Mouse (Mus musculus) intestine, postnatal 0 days (tissue): ENCODE measurements at regions not wholly inside any gene's neighbourhood (a gene's known extent, or its start where the extent isn't known, plus 50 kb on each side); places are given as distances from the start of the nearest gene placed in this dataset.

Experiments used
- ATAC-seq: fragments of 200-750 bp; cut with Nextera tagmentation; 2 replicates; pipeline ENCODE4 v1.8.0; 2017; ENCODE audit warnings: mild to moderate bottlenecking, moderate TSS enrichment, moderate library complexity
- H3K27ac ChIP-seq: fragments of 300-500 bp; sonication (generic); 2 replicates; pipeline ENCODE4 v1.5.1; 2014; ENCODE audit warnings: mild to moderate bottlenecking, low read depth, low read length, moderate library complexity
- H3K27me3 ChIP-seq: fragments of 300-500 bp; sonication (generic); replicated peaks from 2 replicates; pipeline ENCODE4 v1.6.1; 2014; ENCODE audit warnings: low read length, mixed read lengths; ENCODE audit not compliant: control insufficient read depth, insufficient read depth
- H3K36me3 ChIP-seq: fragments of 300-500 bp; sonication (generic); 2 replicates; pipeline ENCODE4 v1.6.1; 2014; ENCODE audit warnings: mild to moderate bottlenecking, moderate library complexity; ENCODE audit not compliant: control insufficient read depth, insufficient read depth
- H3K4me1 ChIP-seq: fragments of 300-500 bp; sonication (generic); replicated peaks from 2 replicates; pipeline ENCODE4 v1.6.1; 2014; ENCODE audit warnings: antibody characterized with exemption, low read length, mixed read lengths; ENCODE audit not compliant: control insufficient read depth, insufficient read depth
- H3K4me2 ChIP-seq: fragments of 300-500 bp; sonication (generic); replicated peaks from 2 replicates; pipeline ENCODE4 v1.6.1; 2014; ENCODE audit warnings: low read depth, mild to moderate bottlenecking, moderate library complexity
- H3K4me3 ChIP-seq: fragments of 300-500 bp; sonication (generic); 2 replicates; pipeline ENCODE4 v1.5.1; 2014; ENCODE audit warnings: low read depth, low read length
- H3K9ac ChIP-seq: fragments of 300-500 bp; sonication (generic); 2 replicates; pipeline ENCODE4 v1.6.1; 2014; ENCODE audit warnings: mild to moderate bottlenecking, low read depth, low read length
- H3K9me3 ChIP-seq: fragments of 300-500 bp; sonication (generic); 2 replicates; pipeline ENCODE4 v1.6.1; 2016; ENCODE audit warnings: mixed run types; ENCODE audit not compliant: control insufficient read depth
- CTCF ChIP-seq: sonication (generic); IDR thresholded peaks from 2 replicates; pipeline ENCODE4 v1.5.1; 2016; ENCODE audit warnings: low read depth, mild to moderate bottlenecking, control low read depth, antibody characterized with exemption, moderate library complexity
- WGBS: fragments of 180-500 bp; shearing (Covaris S2); extraction: QIAGEN DNeasy Blood & Tissue Kit; methylation state at CpG from one replicate; pipeline ENCODE4 v1.1.7; 2014; 5-methylcytosine and 5-hydroxymethylcytosine counted together

DNA sequence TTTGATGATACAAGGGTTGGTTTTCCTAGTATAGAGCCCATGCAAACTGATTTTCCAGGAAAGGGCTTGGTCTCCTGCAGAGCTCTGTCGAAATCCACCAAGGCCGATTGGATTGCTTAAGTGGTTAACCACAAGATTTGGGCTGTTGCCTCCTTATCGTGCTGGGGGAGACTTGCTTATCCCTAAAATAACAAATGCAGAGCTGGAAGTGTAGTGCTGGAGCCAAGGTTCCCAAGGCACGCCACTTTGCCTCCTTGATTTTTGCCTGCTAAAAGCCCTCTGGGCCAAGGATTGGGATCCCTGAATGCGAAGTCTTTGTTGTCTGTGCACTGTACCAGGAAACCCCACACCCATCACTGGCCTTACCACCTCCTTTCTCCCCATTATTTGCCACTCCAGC, 52.8 kb upstream of the Tmem178 start:
- no peak overlapping the region for H3K9ac ChIP-seq
- no peaks in the 10 kb centered on the region for H3K9me3 ChIP-seq
- H3K27ac ChIP-seq, result no peak overlapping the region
- no peaks in the 10 kb centered on the region for H3K27me3 ChIP-seq
- WGBS, result 59% methylated on average over 5 of the region's 5 CpGs
- H3K4me3 ChIP-seq, result no peak overlapping the region
- no peaks in the 10 kb centered on the region for H3K4me1 ChIP-seq
- ATAC-seq, result no peak
- no peak overlapping the region for H3K4me2 ChIP-seq
- H3K36me3 ChIP-seq, result no peaks in the 10 kb centered on the region
- TF ChIP-seq CTCF, result no peak

DNA sequence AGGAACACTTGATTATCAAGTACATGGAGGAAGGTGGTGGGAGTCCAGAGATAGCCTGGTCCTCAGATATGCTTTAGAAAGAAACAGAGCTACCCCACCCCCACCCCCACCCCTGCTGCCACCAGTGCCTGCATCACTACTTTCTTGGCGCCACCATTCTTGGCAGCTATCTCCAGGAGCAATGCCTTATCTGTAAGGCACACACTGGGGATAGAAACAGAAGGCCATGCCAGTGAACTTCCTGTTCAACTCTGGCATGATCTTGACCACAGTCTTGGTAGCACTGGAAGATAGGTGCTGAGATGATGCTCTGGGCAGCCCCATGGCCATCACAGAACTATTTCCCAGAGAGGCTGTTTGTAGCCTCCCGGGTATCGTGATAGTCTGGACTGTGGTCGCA, 55.3 kb upstream of the Tmem178 start:
- Histone ChIP-seq H3K27me3 (no peaks in the 10 kb centered on the region), H3K9me3 (no peaks in the 10 kb centered on the region), H3K27ac (no peak overlapping the region), H3K9ac (no peak overlapping the region), H3K4me1 (no peaks in the 10 kb centered on the region), H3K36me3 (no peaks in the 10 kb centered on the region), H3K4me2 (no peak overlapping the region), H3K4me3 (no peak overlapping the region)
- ATAC-seq, result no peak
- WGBS, result 91% methylated on average over 4 of the region's 4 CpGs
- no peak for TF ChIP-seq CTCF

DNA sequence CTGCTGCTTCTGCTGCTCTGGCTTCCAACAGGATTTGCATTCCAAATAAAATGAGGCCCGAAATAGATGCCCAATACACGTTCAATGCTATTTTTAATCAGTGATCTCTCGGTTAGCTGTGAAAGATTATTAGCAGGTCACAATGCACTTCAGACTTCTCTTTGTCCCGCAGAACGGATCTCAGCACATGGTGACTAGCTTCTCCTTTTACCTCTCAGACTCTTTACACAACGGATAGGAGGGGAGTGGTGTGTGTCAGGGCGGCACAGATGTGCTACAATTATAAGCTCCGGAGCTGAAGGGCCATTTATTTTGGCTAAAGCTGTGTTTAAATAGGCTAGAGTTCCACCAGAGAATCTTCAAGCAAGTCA, 56.7 kb upstream of the Tmem178 start:
- H3K27ac ChIP-seq, result no peak overlapping the region
- no peaks in the 10 kb centered on the region for H3K27me3 ChIP-seq
- no peak for TF ChIP-seq CTCF
- H3K4me3 ChIP-seq, result no peak overlapping the region
- H3K9ac ChIP-seq, result no peak overlapping the region
- no peak overlapping the region for H3K4me2 ChIP-seq
- no peak for ATAC-seq
- no peaks in the 10 kb centered on the region for H3K4me1 ChIP-seq
- 53% methylated on average over 8 of the region's 8 CpGs for WGBS
- no peaks in the 10 kb centered on the region for H3K9me3 ChIP-seq
- no peaks in the 10 kb centered on the region for H3K36me3 ChIP-seq

DNA sequence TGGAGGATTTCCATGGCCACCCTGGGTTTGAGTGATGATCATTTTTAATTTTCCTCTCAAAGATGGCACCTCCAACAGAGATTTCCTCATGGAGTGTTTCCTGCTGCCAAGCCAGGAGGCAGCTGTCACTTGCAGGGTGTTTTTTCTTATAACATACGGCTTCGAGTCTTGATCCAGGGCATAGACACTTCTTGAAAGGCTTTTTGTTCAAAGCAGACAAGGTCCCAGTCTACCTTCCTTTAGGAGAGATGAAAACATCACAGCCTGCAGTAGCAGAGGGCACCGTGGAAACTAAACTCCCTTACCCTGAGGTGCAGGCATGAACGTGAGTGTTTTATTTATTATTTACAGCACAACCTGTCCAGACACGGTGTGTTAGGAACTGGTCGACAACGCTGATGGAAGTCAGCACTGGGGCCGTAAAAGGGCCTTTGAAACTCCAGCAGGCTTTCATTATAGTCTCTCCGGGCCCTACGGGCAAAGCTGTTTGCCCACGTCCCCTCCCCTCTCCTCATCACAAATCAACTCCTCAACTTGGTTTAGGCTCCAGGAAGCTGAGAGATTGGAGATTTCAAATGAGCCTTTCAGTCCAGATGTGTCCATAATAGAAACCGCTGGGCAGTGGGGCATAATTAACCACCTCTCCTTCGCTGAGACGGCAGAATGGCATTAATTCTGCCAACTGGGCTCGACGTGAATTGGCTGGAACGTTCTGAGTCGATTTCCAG, 57.2 kb upstream of the Tmem178 start:
- Histone ChIP-seq H3K4me1 (no peaks in the 10 kb centered on the region), H3K27ac (no peak overlapping the region), H3K4me2 (no peak overlapping the region), H3K9me3 (no peaks in the 10 kb centered on the region), H3K36me3 (no peaks in the 10 kb centered on the region), H3K4me3 (no peak overlapping the region), H3K27me3 (no peaks in the 10 kb centered on the region), H3K9ac (no peak overlapping the region)
- no peak for TF ChIP-seq CTCF
- ATAC-seq, result no peak
- 57% methylated on average over 18 of the region's 18 CpGs for WGBS

DNA sequence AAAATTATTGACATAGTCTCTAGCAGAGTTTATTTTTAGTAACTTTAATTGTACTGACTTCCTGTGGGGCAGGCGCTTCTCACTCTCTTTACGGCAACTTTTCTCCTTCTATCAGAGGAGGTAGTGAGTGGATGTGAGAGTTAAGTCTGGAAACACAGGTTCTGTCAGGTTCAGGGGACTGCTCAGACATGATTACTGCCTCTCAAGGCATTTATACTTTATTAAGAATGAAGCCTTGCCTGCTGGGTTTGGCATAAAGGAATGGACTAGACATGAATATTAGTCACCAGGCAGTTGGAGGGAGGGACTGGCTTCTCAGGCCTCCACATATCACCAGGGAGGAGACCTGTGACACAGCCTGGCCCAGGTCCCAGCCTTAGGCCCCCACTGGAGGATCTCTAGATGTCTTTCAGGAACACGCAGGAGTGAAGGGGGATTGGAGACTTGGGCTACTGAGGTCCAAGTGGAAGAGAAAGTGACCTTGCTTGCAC, 58.2 kb upstream of the Tmem178 start:
- no peaks in the 10 kb centered on the region for H3K36me3 ChIP-seq
- no peak overlapping the region for H3K4me2 ChIP-seq
- H3K27me3 ChIP-seq, result no peaks in the 10 kb centered on the region
- H3K27ac ChIP-seq, result no peak overlapping the region
- WGBS, result 49% methylated on average over 3 of the region's 3 CpGs
- H3K4me3 ChIP-seq, result no peak overlapping the region
- no peak for TF ChIP-seq CTCF
- no peak for ATAC-seq
- H3K4me1 ChIP-seq, result no peaks in the 10 kb centered on the region
- no peak overlapping the region for H3K9ac ChIP-seq
- H3K9me3 ChIP-seq, result no peaks in the 10 kb centered on the region

DNA sequence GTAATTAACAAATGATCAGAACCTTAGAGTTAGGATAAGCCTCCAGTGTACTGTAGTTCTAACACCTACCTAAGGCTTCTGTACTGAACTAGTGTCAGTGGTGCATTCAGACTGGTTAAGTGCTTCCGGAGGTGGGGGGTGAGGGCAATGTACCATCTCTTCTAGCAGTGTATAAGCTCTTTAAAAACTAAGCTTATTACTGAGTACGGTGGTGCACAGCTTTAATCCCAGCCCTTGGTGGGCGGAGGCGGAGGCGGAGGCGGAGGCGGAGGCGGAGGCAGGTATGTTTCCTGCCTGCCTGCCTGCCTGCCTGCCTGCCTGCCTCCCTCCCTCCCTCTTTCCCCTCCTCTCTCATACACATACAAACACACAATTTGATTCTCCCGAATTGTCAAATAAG, 58.7 kb upstream of the Tmem178 start:
- Histone ChIP-seq H3K9ac (no peak overlapping the region), H3K27me3 (no peaks in the 10 kb centered on the region), H3K4me1 (no peaks in the 10 kb centered on the region), H3K36me3 (no peaks in the 10 kb centered on the region), H3K4me3 (no peak overlapping the region), H3K27ac (no peak overlapping the region), H3K4me2 (no peak overlapping the region), H3K9me3 (no peaks in the 10 kb centered on the region)
- TF ChIP-seq CTCF, result no peak
- WGBS, result 84% methylated on average over 9 of the region's 9 CpGs
- ATAC-seq, result no peak
